Comparison of ENCODE assay signal across 25 mouse cellular contexts in genomic region chr2:101545593-101545992, GRCm38 (mm10).
"Had no signal": no experiment of that assay in that cellular context is flagged by ENCODE, and none has a peak within 500 bp of the region (broad histone marks: within the 10 kb centered on the region; RNA-seq: fewer than 3 reads in every experiment).

No protein-coding gene starts in this region.

- H3K36me3 ChIP-seq: intestine, embryonic 15.5 days; limb, embryonic 10.5 days; limb, embryonic 13.5 days; liver, embryonic 12.5 days; liver, embryonic 15.5 days; lung, embryonic 15.5 days; midbrain, embryonic 10.5 days; midbrain, embryonic 13.5 days; neural tube, embryonic 13.5 days had no signal

- H3K4me1 ChIP-seq: intestine, embryonic 15.5 days; limb, embryonic 10.5 days; limb, embryonic 13.5 days; liver, embryonic 12.5 days; liver, embryonic 15.5 days; lung, embryonic 15.5 days; midbrain, embryonic 10.5 days; midbrain, embryonic 13.5 days; neural tube, embryonic 13.5 days had no signal

- H3K27ac ChIP-seq: intestine, embryonic 15.5 days; layer of hippocampus, adult 2 months; limb, embryonic 10.5 days; limb, embryonic 13.5 days; liver, embryonic 12.5 days; liver, embryonic 15.5 days; lung, embryonic 15.5 days; midbrain, embryonic 10.5 days; midbrain, embryonic 13.5 days; neural tube, embryonic 13.5 days; stomach, postnatal 0 days had no signal

- DNase-seq: kidney, adult 11 months; kidney, adult 9 months; kidney, postnatal 14 days; kidney, postnatal 4 days; layer of hippocampus, adult 9-11 months; liver; lung, adult 18-20 months; lung, postnatal 10 days; lung, postnatal 36 days; right cerebral cortex, adult 18-20 months; right cerebral cortex, postnatal 14 days; right cerebral cortex, postnatal 4 days had no signal

- H3K4me3 ChIP-seq: intestine, embryonic 15.5 days; layer of hippocampus, adult 2 months; limb, embryonic 10.5 days; limb, embryonic 13.5 days; liver, embryonic 12.5 days; liver, embryonic 15.5 days; lung, embryonic 15.5 days; megakaryocyte, embryonic 14.5 days; midbrain, embryonic 10.5 days; midbrain, embryonic 13.5 days; myocyte; neural tube, embryonic 13.5 days had no signal

- H3K27me3 ChIP-seq: intestine, embryonic 15.5 days; limb, embryonic 13.5 days; liver, embryonic 12.5 days; liver, embryonic 15.5 days; lung, embryonic 15.5 days; megakaryocyte, embryonic 14.5 days; midbrain, embryonic 13.5 days; neural tube, embryonic 13.5 days had no signal
